Mouse (Mus musculus): ENCODE data around the gene Abr. TPM values are rescaled to one million over a fixed set of nuclear protein-coding genes. Genes with fewer than 3 reads are reported as not detected.

The Abr gene
- polyA plus RNA-seq, 1 experiment from 2014 or later = 23.9 TPM

GRCm38 (mm10) chr11:76570201-76570731, 51.8 kb downstream of the Abr start:
- DNase-seq (ENCODE audit: low spot score) = no peak

GRCm38 (mm10) chr11:76569436-76569835, 52.7 kb downstream of the Abr start:
- DNase-seq (ENCODE audit: low spot score) = no peak

GRCm38 (mm10) chr11:76566081-76566480, 56.0 kb downstream of the Abr start:
- DNase-seq (ENCODE audit: low spot score) = peak; percentile 21

GRCm38 (mm10) chr11:76562584-76562983, 59.5 kb downstream of the Abr start:
- no peak for DNase-seq (ENCODE audit: low spot score)

- no peak for DNase-seq (ENCODE audit: low spot score)
Observed at GRCm38 (mm10) chr11:76562165-76562564, 59.9 kb downstream of the Abr start.

GRCm38 (mm10) chr11:76557837-76558236, 64.3 kb downstream of the Abr start:
- DNase-seq (ENCODE audit: low spot score) = no peak

- no peak for DNase-seq (ENCODE audit: low spot score)
Observed at GRCm38 (mm10) chr11:76548153-76548721, 73.9 kb downstream of the Abr start.

- no peak for DNase-seq (ENCODE audit: low spot score)
Observed at GRCm38 (mm10) chr11:76547420-76547819, 74.7 kb downstream of the Abr start.

GRCm38 (mm10) chr11:76546431-76546830, 75.7 kb downstream of the Abr start:
- no peak for DNase-seq (ENCODE audit: low spot score)

GRCm38 (mm10) chr11:76543300-76543699, 78.8 kb downstream of the Abr start:
- DNase-seq (ENCODE audit: low spot score) = no peak

GRCm38 (mm10) chr11:76540973-76541372, 81.1 kb downstream of the Abr start:
- DNase-seq (ENCODE audit: low spot score) = peak; percentile 63

- DNase-seq (ENCODE audit: low spot score) = no peak
Observed at GRCm38 (mm10) chr11:76537401-76537800, 84.7 kb downstream of the Abr start.

GRCm38 (mm10) chr11:76536576-76537354, 85.3 kb downstream of the Abr start:
- DNase-seq (ENCODE audit: low spot score) = peak; percentile 22

GRCm38 (mm10) chr11:76532001-76532400, 90.1 kb downstream of the Abr start:
- DNase-seq (ENCODE audit: low spot score) = no peak

- DNase-seq (ENCODE audit: low spot score) = peak; percentile 39
Observed at GRCm38 (mm10) chr11:76530966-76531678, 91.0 kb downstream of the Abr start.

GRCm38 (mm10) chr11:76530168-76530935, 91.8 kb downstream of the Abr start:
- DNase-seq (ENCODE audit: low spot score) = no peak

GRCm38 (mm10) chr11:76529352-76530141, 92.6 kb downstream of the Abr start:
- DNase-seq (ENCODE audit: low spot score) = no peak

GRCm38 (mm10) chr11:76525646-76526351, 96.3 kb downstream of the Abr start:
- DNase-seq (ENCODE audit: low spot score) = peak; percentile 40

GRCm38 (mm10) chr11:76524947-76525346, 97.2 kb downstream of the Abr start:
- peak; percentile 80 for DNase-seq (ENCODE audit: low spot score)

GRCm38 (mm10) chr11:76523356-76523755, 98.8 kb downstream of the Abr start:
- DNase-seq (ENCODE audit: low spot score) = no peak
